Mouse (Mus musculus): ENCODE data around the gene Gja8.

DNA sequence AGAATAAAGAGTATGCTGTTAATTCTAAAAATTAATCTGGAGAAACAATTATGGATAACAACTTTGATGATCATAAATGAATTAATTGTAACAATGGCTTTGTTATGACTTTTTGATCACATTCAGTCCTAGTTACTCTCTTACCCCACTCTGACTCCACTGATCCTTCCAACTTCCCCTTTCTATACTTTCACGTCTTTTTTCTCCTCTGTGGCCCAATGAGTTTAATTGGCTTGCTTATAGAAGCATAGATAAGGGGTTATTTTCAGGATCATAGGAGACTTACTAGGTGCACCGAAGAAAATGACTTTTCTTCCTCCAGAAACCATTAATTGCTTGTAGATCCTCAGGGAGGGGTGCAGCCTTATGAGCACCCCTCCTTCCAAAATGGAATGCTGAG lies 16.9 kb upstream of the Gja8 start:
- TF ChIP-seq CTCF (IDR thresholded peaks at IDR 0.05; ENCODE audit: extremely low read depth, insufficient read depth, low read length), result no peak
- TF ChIP-seq POLR2A (IDR thresholded peaks at IDR 0.05; ENCODE audit: extremely low read depth, insufficient read depth, low read length), result no peak
